Mouse (Mus musculus) G1E-ER4 (cell line): ENCODE data around the gene Dph2. TPM values are rescaled to one million over a fixed set of nuclear protein-coding genes. Genes with fewer than 3 reads are reported as not detected.

Experiments
- GATA1 ChIP-seq: IDR thresholded peaks from one replicate; pipeline ENCODE4 v1.8.0; 2012; ENCODE audit warnings: low read length, inconsistent platforms
- polyA plus RNA-seq: library from polyadenylated mRNA; stranded (reverse); fragments of >175 nt; gene quantifications from 2 replicates; pipeline ENCODE4 v1.2.3, GENCODE M21; 2012

Dph2 gene
- polyA plus RNA-seq, 1 experiment = 20.0 TPM

DNA sequence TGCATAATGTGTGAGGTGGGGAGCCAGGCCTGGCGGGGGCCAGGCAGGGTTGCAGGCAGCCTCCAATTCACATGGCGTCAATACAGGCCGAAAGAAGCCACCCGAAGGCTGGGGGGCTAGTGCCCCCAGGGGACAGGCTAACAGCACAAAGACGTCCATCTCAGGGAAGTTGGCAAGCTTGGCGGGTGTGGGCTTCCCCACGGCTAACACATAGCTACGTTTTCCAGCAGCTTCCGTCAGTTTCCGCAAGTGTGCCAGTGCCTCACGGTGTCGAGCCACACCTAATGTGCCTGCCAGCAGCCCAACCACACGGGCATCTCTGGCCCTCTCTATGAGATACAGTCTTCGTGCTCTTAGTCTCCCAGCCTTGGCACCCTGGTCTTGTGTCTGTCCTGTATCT, 1.8 kb downstream of the Dph2 start:
- TF ChIP-seq GATA1 = no peak

DNA sequence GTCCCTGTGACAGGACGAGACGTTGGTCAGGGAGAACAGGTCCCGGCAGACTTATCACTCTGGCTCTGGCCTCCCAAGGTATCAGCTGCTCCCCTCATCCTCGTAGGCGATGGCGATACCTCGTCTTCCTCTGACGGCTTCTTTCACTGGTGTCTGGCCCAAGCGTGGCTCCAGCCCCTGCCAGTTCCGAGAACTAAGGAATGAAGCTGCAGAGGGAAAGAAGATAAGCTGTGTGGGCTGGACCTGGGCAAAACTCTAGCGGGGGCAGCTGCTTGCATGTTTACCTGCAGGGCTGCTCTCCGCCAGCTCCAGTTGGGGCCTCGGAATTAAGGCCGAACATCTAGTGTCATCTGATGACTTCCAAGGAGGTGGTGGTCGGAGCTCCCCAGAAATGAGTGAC, 2.4 kb downstream of the Dph2 start:
- TF ChIP-seq GATA1 = no peak

DNA sequence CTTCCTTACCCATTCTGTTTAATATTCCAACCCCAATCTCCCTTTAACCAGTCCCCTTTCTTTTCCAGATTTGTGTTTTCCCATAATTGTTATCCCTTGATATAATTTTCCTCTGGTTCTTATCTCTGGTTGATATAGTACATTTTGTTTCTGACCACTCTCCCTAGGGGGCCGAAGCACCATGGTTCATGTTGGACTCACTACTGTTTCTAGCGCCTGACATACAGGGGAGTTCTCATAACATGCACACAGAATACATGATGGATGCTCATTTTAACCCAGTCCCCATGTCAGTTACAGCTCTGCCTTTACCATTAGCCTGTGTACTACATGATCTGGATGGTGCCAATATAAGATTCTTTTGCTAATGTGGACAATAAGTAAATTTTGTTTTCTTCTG, 3.9 kb downstream of the Dph2 start:
- no peak for TF ChIP-seq GATA1

DNA sequence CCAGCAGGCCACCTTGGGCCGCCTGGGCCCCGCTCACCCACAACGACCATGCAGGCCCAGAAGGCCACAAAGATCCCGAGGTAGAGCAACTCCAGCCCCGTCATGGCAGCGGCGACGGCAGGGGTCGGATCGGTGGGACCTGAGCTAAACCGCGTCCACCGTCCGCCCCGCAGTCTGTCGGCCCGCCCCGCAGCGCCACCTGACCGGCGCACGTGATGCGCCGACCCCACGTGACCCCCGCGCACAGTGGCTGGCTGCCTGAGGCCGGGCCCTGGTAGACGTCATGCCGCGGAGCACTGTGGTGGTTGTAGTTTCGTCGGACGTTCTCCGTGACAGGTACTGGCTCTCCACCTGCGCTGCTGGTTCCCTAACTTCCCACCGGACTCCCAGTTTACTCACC, 4.7 kb downstream of the Dph2 start, which contains the start of gene Atp6v0b:
Gene Atp6v0b, minus strand, starts transcription at position 201 of the 400 bp plus-strand sequence.
- no peak for TF ChIP-seq GATA1

DNA sequence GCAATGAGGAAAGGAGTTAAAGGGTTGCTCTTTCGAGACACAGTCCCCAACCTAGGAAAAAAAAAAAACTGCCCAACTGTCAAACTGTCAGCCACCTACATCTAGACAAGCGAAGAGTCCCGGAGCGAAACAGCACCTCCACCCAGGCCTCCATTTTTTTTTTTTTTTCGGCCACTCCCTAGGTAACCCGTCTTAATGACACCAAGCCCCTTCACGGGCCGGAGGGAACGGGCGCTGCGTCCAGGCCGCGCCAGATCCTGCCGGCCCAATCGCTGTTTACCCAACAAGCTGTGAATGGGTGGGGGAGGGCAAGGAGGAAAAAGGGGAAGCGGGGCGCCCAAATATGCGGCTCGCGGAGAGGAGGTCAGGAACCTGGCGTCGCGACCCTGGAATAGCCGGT, 5.2 kb downstream of the Dph2 start:
- TF ChIP-seq GATA1 = no peak

DNA sequence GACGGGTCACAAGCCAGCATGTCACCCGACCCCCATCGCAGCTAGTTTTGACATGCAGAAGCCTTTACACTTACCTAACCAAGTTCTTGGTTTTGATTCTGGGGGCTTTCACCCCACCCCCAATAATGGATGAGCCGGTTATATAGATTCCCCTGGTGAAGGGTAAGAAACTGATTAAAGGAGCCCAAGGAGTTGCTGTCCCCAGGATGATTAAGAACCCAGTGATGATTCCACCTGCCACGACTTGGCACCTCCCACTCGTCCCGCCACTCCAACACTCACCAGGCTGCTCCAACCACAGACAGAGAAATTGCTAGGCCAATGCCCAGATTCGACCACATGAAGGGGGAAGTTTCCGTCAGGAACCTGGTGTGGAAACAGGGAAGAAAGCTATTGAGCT, 5.8 kb downstream of the Dph2 start:
- TF ChIP-seq GATA1 = no peak

DNA sequence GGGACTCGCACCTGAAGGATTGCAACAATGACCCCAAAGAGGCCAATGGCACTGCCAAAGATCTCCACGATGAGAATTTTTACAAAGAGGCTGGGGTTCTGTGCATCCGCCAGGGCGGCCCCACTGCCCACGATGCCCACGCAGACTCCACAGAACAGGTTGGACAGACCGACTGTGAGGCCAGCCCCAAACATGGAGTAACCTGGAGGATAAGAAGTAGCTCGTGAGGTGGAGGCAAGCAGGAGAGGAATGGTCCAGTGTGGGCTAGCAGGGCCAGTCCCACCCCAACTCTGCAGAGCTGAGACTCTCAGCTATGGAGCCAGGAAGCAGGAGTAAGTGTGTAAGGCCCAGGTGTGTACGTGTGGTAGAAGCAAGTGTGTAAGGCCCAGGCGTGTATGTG, 6.7 kb downstream of the Dph2 start:
- TF ChIP-seq GATA1 = no peak

DNA sequence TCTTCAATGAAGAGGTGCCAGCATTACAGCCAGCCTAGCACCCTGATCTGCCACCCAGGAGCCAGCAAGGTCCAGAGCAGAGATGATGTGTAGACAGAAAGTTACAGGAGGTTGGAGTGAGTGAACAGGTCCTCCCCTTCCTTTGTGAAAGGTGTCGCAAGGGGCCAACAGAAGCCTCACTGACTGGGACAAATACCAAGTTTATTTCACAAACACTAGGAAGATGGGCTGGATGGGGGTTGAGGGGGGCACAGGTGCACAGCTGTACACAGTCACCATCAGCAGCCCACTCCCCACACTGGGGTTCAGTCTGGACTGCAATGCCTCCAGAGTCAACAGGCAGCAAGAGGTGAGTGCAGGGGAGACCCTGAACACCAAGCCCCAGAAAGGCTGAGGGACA, 7.7 kb downstream of the Dph2 start:
- TF ChIP-seq GATA1 = no peak

DNA sequence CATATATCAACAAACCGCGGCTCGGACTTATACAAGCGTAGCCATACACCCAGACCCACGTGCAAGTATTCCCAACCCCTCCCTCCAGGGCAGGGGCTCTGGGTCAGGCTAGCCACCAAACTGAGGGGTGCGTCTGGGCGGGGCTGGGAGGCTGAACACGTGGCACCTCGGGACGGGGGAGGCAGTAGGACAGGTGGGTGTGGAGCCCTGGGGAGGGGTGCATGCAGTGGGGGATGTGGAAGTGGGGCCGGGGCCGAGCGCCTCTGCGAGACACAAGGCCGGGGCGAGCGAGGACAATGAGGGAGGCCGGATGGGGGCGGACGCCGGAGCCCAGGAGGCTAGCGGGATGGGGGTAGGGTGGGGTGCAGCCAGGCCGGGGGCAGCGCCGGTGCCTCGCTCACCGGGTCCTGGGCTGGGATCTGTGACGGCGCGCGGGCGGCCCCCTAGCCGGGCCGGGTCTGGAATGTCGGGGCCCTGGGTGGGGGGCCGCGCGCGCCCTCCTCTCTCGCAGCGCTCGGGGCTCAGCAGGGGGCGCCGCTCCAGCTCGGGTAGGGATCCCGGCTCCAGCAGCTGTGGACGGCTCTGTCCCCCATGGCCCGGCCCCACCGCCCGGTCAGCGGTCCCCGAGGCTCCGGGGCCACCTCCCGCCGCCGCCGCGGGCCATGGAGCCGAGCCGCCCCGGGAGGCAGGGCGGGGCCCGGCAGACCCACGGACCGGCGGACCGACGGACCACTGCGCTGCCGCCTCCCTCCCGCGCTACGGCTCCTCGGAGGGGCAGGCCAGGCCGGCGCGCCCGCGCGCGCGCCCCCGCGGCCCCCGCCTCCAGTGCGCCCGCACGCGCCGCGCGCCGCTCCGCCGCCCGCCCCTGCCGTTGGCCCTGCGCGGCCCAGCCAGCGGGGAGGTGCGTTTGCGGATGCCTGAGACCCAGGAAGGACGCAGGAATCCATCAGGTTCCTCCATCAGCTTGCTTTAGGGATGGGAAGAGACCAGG, 8.8 kb downstream of the Dph2 start, which contains the start of gene B4galt2:
Gene B4galt2, minus strand, starts transcription at position 787 of the 991 bp plus-strand sequence.
- TF ChIP-seq GATA1 = no peak

DNA sequence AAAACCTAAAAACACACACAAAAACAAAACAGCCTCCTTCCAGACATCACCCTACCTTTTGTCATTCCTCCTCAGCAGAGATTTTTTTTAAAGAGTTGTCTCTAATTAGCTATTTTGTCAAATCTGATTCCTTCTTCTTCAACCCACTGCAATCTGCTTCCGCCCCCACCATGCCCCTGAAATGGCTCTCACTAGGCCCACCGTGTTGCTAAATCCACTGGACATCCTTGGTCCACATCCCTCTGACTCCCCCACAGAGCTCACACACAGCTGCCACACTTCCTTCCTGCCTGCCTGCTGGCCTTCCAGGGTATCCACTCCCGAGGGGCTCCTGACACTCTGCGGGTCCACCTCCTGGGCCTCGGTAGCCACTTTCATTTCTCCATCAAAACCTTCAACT, 13.1 kb downstream of the Dph2 start:
- no peak for TF ChIP-seq GATA1

DNA sequence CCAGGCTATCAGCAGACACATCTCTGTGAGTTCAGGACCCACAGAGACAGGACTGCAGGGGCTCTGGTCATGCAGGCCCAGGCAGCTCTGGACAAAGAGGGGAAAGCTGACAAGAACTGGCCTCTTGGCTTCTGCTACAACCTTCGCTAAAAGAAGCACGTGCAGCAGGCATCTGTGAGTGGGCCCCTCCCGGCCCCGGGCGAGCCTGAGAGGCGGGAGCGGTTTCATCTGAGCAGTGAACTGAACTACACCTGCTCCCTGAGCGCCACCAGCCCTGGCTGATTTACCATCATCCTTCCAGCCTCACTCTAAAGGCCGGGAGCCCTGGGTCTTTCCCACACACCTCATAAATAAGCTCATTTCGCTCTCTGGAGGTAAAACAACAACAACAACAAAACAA, 13.5 kb downstream of the Dph2 start:
- TF ChIP-seq GATA1 = no peak

DNA sequence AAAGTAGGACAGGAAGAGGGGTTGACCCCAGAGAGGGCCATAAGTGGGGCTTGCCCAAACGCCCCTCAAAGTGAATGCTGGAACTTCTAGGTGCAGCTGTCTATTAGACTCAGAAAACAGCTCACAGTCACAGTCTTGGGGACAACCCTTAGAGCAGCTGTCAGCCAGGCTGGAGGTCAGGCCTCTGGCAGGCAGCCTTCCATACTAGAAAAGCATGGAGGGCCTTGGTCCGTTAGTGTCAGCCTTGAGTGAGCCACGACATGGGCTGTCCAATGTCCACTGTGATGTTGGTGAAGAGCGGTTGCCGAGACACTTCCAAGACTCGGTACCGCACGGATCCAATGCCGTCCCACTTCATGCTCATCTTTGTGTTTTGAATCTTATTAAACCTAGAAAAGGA, 18.2 kb downstream of the Dph2 start:
- TF ChIP-seq GATA1 = no peak

DNA sequence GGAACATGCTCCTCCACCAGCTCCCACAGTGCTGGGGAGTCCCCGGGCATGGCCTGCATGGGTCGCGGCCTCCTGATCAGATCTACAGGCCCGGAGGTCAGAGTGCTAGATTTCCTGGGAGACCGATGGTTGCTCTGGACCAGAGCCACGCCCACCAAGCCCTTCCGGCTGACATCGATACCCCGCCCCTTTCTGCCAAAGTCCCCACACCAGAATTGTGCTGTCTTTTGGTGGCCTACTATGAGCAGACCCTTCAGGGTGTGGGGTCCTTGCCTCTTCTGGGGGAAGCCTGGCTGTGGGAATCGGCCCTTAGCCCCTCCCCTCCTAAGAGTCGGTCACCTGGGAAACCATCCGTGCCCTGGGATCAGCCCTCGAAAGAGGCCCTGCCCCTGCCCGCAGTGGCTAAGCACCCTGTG, 19.4 kb downstream of the Dph2 start, which contains the start of gene Ccdc24:
Gene Ccdc24, minus strand, starts transcription at position 87 of the 416 bp plus-strand sequence.
- TF ChIP-seq GATA1 = no peak

DNA sequence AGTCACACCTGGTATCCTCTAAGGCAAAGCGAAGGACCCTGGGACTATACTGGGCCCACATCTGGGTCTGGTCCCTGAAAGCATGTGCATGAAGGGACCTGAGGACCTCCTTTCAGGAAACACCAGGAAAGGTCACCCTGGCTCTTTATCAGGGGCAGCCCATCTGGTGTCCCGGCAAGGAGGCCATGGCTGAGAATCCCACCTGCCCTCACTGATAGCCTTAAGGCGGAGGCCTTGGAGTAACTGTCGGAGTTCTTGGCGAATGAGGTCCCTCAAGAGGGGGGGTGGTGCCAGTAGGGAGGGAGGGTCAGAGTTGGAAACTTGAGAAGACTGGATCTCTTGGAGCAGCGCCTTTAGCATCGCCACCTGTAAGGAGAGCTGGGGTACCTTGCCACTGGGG, 20.0 kb downstream of the Dph2 start:
- no peak for TF ChIP-seq GATA1

DNA sequence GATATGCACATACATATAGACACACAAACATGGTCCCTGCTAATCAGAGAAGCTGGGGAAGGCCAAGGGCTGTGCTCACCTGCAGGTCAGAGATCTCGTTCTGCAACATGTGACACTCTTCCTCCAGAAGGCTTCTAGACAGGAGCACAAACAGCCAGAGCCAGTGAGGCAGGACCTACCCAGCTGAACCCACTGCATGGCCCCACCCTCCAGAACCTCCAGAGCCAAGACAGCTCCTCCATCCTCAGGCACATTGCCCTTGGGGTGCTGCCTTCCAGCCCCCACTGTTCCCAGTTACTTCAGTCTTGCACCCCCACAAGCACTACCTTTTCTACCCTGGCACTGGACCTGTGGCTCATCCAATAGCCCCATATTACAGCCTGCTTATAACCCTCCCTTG, 21.4 kb downstream of the Dph2 start:
- TF ChIP-seq GATA1 = no peak

DNA sequence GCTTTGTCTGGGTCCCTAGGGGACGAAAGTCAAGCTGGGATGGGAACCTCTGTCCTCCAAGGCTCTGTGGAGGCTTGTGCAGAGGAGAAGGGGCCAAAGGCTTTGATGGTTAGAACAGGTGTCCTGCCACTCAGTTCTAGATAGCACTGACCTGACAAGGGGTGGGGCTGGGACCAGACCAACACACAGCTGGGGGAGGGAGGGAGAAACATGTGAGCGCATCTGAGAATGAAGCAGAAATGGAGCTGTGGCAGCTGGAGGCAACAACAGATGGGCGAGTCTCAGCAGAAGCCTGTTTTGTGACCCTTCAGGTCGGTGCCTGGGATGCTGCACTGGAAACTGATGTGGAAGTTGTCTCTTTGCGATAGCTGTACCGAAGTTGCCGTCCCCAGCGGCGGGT, 22.5 kb downstream of the Dph2 start:
- no peak for TF ChIP-seq GATA1

DNA sequence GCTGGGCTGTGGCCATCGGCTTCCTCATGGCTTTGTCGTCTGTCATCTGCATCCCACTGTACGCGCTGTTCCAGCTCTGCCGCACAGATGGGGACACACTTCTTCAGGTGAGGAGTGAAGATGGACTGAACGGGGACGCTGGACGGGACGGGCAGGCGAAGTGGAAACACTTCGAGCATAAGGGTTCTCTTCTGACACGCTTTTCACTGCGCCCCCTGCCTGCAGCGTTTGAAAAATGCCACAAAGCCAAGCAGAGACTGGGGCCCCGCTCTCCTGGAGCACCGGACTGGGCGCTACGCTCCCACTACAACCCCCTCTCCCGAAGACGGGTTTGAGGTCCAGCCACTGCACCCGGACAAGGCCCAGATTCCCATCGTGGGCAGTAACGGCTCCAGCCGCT, 24.0 kb downstream of the Dph2 start:
- TF ChIP-seq GATA1 = no peak

DNA sequence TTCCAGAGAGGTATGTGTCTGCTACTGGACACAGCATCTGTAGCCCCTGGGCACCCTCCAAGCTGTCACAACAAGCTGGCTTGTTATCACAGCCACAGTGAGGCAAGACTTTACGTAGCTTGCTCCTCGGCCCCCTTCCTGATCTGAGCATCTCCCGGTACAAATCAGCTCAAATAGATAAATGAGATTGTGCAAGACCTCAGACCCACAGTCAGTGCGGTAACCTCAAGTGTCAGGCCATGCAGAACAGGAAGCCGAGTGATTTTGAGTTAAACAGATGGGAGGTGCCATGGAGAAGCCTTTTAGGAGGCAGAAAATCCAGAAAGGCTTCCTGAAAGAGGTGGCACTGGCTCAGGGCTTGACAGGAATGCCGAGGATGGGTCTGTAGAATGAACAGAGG, 24.8 kb downstream of the Dph2 start:
- no peak for TF ChIP-seq GATA1
